Mouse (Mus musculus): ENCODE results near the gene A130010J15Rik.

The A130010J15Rik gene

DNA sequence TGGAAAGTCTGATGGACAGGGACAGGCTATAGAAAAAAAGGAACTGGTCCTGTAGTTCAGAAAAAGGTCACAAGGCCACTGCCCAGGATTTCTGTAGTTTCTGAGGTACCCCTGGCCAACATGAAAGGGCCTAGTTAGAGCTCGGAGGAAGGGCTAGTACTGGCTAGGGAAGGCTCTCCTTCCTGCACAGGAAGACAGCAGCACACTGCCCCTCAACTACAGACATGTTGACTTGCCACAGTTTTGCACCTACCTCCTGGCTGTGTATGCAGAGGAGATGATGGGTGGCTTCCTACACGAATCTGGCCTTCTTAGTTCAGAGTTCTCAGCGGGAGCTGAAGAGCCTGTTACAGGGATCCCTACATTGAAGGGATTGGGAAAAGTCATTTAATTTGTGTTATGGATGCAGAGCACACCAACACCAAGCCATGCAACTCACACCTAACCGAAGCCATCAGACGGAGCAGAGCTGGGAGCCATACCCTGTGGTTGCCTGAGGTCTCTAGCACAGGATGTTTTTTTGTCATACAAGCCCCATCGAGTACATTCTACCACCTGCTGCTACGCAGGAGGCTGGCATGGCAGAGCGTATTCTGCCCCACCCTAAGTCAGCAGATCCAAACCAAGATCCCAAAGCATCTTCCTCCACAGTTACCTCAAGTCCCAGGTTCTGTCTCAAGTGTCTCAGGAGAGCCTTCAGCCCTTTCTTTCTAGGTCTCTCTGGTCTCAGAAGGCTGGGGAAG, 33.0 kb downstream of the A130010J15Rik start:
- no peak for DNase-seq (ENCODE audit: low spot score)

DNA sequence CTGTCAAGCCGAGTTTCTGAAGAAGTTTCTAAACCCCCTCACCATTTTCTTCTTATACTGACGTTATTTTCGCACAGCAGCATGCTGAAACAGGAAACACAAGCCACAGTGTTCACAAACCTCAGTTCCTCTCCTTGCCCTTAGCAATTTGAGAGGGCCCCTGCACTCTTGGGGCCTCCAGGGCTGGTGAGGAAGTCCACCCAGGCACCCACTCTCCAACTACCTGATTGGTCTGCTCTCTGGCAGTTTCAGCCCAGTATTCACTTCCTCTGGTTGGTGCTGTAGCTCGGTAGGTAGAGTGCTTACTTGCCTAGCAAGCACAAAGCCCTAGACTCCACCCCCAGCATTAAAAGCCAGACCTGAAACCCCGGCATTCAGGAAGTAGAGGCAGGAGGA, 33.5 kb downstream of the A130010J15Rik start, which contains the start of gene Traf3ip3:
TSS of gene Traf3ip3 (minus strand) at position 321 of the 396 bp plus-strand sequence.
- no peak for DNase-seq (ENCODE audit: low spot score)

DNA sequence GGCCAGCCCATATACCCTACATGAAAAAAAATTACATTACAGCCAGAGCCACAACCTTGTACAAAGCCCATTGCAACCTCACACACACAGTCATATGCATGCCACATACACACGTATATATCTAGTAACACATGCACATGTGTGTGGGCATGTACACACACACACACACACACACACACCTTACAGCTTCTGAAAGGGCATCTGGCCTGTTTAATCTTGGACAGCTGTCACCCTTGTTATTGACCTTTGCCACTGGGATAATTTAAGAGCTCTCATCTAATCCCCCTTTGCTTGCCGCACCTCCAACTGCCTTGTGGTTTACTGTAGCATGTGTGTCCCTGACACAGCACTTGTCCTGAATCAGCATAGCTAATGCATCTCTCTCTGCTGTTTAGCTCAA, 36.0 kb downstream of the A130010J15Rik start:
- no peak for DNase-seq (ENCODE audit: low spot score)

DNA sequence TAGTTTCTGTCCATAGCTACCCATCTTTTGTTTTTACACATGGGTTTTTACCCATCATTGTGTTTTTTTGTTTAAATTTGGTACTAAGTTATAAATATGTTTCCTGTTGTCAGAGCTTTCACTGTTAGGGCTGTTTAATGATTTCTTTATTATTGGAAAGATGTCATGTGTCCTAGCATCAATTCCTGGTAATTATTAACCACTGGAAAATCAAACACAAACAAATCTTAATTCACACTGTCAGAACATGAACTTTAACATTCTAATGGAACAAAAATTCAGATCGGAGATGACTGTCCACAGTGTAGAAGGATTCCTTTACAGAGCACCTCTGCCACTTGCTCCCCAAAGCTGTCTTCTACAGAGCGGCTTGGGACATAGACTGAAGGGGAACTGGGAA, 37.6 kb downstream of the A130010J15Rik start:
- DNase-seq (ENCODE audit: low spot score): no peak

DNA sequence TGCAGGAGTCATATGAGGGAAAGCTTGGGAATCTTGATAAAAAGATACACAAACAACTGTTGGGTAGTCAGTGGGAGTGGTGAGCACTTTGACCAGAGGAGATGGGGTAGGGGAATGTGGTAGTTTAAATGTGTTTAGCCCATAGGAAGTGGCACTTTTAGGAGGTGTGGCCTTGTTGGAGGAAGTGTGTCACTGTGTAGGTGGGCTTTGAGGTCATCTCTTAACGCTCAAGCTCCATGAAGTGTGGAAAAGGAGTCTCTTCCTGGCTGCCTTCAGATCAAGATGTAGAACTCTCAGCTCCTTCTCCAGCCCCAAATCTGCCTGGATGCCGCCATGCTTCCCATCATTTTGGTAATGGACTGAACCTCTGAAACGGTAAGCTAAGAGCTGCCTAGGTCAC, 39.7 kb downstream of the A130010J15Rik start, which contains the start of gene Lamb3:
TSS of gene Lamb3 (plus strand) at position 197 of the 400 bp plus-strand sequence.
- no peak for DNase-seq (ENCODE audit: low spot score)

DNA sequence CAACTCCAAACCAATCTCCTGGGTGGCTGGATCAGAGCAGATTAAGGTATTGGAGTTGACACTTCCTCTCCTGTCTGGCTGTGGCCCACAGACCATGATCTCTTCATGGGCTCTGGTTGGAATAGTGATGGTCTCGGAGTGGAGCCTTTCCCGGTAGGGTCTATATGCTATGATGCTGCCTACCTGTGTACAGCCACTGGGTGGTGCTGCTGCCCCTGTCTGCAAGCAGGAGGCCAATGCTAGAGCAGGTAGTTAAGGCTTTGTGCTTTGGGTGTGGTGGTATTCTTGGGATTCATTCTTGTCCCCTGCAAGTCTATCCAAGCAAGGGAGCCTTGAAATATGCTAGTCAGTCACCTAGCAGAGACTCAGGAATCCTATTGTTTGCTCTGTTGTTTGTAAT, 40.3 kb downstream of the A130010J15Rik start:
- DNase-seq (ENCODE audit: low spot score): no peak

DNA sequence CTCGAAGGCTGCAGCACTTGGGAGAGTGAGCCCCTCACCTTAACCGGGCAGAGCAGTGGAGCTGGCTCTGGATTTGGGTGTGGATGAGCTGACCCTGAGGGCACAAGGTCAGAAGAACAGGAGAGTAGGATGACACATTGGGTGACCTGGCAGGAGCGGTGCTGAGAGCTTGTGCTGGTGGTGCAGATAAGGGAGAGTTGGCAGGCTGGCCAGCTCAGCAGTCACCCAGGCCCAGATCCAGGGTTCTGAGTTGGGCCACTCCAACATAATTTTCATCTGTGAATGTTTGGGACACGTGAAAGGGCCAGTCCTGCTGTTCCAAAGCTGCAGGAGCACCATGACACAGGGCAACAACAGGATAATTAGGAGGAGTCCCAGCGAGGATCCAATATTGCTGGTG, 43.5 kb downstream of the A130010J15Rik start:
- DNase-seq (ENCODE audit: low spot score): no peak

DNA sequence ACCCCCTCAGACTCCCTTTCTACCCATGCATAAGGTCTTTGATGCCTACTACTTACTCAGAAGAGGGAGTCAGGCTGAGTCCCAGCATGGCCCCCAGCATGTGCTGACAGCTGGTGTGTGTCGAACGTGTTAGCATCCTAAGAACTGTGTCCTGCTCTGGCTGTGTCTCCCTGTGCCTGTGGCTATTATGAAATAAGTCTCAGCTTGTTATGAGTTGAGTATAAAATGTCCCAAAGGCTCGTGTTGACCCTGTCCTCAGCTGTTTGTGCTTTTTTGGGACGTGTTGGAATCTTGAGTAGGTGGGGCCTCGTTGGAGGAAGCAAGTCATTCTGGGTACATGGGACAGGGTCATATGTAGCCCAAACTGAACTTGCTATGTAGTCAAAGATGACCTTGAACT, 46.2 kb downstream of the A130010J15Rik start:
- DNase-seq (ENCODE audit: low spot score): no peak

DNA sequence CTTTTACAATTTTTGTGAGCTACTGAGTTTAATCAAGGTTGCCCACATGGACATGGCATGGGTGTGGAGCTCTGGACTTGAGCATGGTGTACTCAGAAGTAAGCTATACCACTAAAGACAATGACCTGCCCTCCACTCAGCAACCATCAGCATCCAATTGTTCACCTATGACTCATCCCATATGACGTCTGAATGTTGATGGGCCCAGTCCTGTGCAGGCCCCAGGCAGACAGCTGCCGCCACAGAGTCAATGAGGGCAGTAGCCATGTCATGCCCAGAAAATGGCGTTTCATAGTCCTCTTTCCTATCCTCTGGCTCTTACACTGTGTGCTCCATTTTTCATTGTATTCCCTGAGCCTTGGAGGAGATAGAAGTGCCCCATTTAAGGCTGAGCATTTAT, 48.2 kb downstream of the A130010J15Rik start:
- no peak for DNase-seq (ENCODE audit: low spot score)

DNA sequence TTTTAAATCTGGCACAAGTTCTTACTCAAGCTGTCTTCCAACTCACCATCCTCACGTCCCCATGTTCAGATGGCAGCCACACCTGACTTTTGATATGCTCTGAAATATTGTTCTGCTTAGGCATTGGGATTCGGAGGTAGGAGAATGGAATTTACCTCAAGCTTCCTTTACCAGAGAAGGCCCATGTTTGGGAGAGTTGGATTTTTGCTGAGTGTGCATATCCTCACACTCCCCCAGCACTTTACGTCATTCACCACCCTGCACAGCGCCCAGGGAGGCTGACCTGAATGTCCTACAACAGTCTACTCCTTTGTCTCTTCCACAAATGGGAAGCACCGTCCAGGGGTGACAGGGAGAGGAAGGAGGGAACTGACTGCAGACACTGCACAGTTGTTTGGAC, 52.6 kb downstream of the A130010J15Rik start:
- DNase-seq (ENCODE audit: low spot score): no peak

DNA sequence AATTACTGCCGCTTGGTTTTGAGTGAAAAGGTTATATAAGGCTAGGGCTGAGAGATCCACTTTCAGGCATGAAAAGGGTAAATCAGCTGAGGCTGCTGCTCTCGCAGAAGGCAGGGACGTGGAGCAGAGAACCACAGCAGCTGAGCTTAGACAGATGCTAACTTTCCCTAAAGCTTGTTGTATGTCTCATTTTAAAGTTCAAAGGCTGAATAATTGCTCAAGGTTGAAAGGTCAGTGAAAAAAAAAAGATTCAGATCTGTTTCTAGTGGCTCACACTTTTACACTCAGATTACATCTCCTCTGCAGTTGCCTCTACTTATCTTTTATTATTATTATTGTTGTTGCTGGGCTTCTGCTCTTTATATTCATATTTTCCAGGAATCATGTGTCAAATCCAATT, 57.7 kb downstream of the A130010J15Rik start:
- DNase-seq (ENCODE audit: low spot score): no peak

DNA sequence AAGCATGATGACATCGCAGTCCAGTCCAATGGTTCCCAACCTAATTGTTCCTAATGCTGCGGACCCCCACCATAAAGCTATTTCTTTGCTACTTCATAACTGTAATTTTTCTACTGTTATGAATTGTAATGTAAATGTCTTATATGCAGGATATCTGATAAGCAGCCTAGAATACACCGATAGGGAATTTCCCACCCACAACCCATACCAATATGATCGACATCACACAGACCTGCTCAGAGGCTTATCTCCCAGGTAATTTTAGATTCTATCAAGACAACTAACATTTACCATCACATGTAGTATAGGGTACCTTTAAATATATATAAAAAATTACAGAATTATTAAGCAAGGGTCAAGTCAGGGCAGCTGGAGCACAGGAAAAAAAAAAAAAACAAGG, 58.3 kb downstream of the A130010J15Rik start:
- DNase-seq (ENCODE audit: low spot score): no peak

DNA sequence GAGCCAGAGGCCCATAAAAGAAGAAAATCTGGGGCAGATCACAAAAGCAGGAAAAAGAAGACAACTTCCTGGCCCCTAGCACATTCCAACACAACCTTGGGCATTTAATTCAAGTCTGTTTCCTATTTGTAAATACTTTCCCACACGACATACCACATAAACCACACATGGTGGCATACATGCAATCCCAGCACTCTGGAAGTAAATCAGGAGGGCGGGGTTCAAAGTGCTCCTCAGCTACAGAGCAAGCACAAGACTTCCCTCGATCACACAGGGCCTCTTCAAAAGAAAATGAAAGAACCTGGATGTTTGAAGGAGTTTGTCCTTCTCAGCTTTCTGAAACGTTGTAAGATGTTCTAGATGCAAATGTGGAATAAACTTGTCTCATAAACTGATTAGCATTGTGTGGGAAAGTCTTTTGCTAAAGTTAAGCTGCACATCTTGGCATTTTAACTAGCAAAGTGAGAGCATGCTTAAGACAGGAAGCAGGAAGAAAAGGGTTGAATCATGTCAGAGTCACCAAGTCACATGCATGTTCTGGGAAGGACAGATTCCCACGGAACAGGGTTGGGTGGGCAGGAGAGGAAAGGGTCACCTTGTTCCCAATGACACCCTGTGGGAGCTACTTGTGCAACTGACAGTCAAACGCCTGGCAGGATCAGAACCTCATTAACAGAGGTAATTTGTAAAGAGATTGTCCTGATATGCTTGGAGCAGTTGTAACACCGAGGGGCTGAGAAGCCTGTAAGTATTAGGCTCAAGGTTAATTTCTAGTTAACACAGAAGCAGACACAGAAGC, 59.1 kb downstream of the A130010J15Rik start:
- no peak for DNase-seq (ENCODE audit: low spot score)
